Mouse (Mus musculus): ENCODE measurements around the gene Fgfr2. TPM values are rescaled to one million over a fixed set of nuclear protein-coding genes. Genes with fewer than 3 reads are reported as not detected.
"Not testable (repeated sequence)": the region's sequence is repeated elsewhere in the genome, so short reads cannot be mapped to it uniquely, and the experiment has no call there.

Gene Fgfr2
- polyA plus RNA-seq, 1 experiment: 3.0 TPM

GRCm38 (mm10) chr7:130535174-130535573, 2588.0 kb downstream of the Fgfr2 start:
- H3K27me3 ChIP-seq (ENCODE audit: control insufficient read depth, insufficient read depth, low read length): no peaks in the 10 kb centered on the region
- H3K36me3 ChIP-seq (ENCODE audit: control insufficient read depth, insufficient read depth, low read length): peaks cover 1% of the 10 kb centered on the region; the same call in 1 of the 2 replicates
- H3K27ac ChIP-seq (ENCODE audit: control insufficient read depth, insufficient read depth, low read depth, low read length): no peak overlapping the region
- TF ChIP-seq POLR2A (IDR thresholded peaks at IDR 0.05; ENCODE audit: control insufficient read depth, low read depth, low read length): no peak
- no peak for TF ChIP-seq CTCF (IDR thresholded peaks at IDR 0.05; ENCODE audit: control insufficient read depth, insufficient read depth, insufficient replicate concordance, low read depth, low read length)
- H3K4me1 ChIP-seq (ENCODE audit: control insufficient read depth, insufficient read depth, low read length): 0 out of 2 replicates have a peak, but pooled peaks cover 2% of the 10 kb centered on the region
- no peak overlapping the region for H3K4me3 ChIP-seq (ENCODE audit: control insufficient read depth, low read depth, low read length)

GRCm38 (mm10) chr7:130533316-130534260, 2589.6 kb downstream of the Fgfr2 start:
- Histone ChIP-seq H3K4me3 (ENCODE audit: control insufficient read depth, low read depth, low read length) (no peak overlapping the region), H3K27ac (ENCODE audit: control insufficient read depth, insufficient read depth, low read depth, low read length) (peak overlapping the region; percentile 18), H3K36me3 (ENCODE audit: control insufficient read depth, insufficient read depth, low read length) (peaks cover 1% of the 10 kb centered on the region; the same call in 1 of the 2 replicates), H3K27me3 (ENCODE audit: control insufficient read depth, insufficient read depth, low read length) (no peaks in the 10 kb centered on the region), H3K4me1 (ENCODE audit: control insufficient read depth, insufficient read depth, low read length) (0 out of 2 replicates have a peak, but pooled peaks cover 2% of the 10 kb centered on the region)
- TF ChIP-seq POLR2A (IDR thresholded peaks at IDR 0.05; ENCODE audit: control insufficient read depth, low read depth, low read length) (no peak), CTCF (IDR thresholded peaks at IDR 0.05; ENCODE audit: control insufficient read depth, insufficient read depth, insufficient replicate concordance, low read depth, low read length) (peak; percentile 85)

- H3K4me1 ChIP-seq (ENCODE audit: control insufficient read depth, insufficient read depth, low read length); H3K36me3 ChIP-seq (ENCODE audit: control insufficient read depth, insufficient read depth, low read length); H3K4me3 ChIP-seq (ENCODE audit: control insufficient read depth, low read depth, low read length); H3K27ac ChIP-seq (ENCODE audit: control insufficient read depth, insufficient read depth, low read depth, low read length); H3K27me3 ChIP-seq (ENCODE audit: control insufficient read depth, insufficient read depth, low read length): not testable (repeated sequence)
Observed at GRCm38 (mm10) chr7:130531138-130531537, 2592.0 kb downstream of the Fgfr2 start.

- H3K4me1 ChIP-seq (ENCODE audit: control insufficient read depth, insufficient read depth, low read length): no peaks in the 10 kb centered on the region
- H3K27ac ChIP-seq (ENCODE audit: control insufficient read depth, insufficient read depth, low read depth, low read length): peak overlapping the region; percentile 6; the same call in 1 of the 2 replicates
- H3K27me3 ChIP-seq (ENCODE audit: control insufficient read depth, insufficient read depth, low read length): no peaks in the 10 kb centered on the region
- no peak for TF ChIP-seq POLR2A (IDR thresholded peaks at IDR 0.05; ENCODE audit: control insufficient read depth, low read depth, low read length)
- no peak for TF ChIP-seq CTCF (IDR thresholded peaks at IDR 0.05; ENCODE audit: control insufficient read depth, insufficient read depth, insufficient replicate concordance, low read depth, low read length)
- H3K36me3 ChIP-seq (ENCODE audit: control insufficient read depth, insufficient read depth, low read length): no peaks in the 10 kb centered on the region; the same call in 1 of the 2 replicates
- peak overlapping the region; percentile 53 for H3K4me3 ChIP-seq (ENCODE audit: control insufficient read depth, low read depth, low read length)
Observed at GRCm38 (mm10) chr7:130527306-130527705, 2595.8 kb downstream of the Fgfr2 start.

- H3K4me1 ChIP-seq (ENCODE audit: control insufficient read depth, insufficient read depth, low read length): peaks cover 6% of the 10 kb centered on the region
- TF ChIP-seq CTCF (IDR thresholded peaks at IDR 0.05; ENCODE audit: control insufficient read depth, insufficient read depth, insufficient replicate concordance, low read depth, low read length): no peak
- no peak for TF ChIP-seq POLR2A (IDR thresholded peaks at IDR 0.05; ENCODE audit: control insufficient read depth, low read depth, low read length)
- no peak overlapping the region for H3K27ac ChIP-seq (ENCODE audit: control insufficient read depth, insufficient read depth, low read depth, low read length)
- H3K4me3 ChIP-seq (ENCODE audit: control insufficient read depth, low read depth, low read length): peak overlapping the region; percentile 48
- no peaks in the 10 kb centered on the region for H3K27me3 ChIP-seq (ENCODE audit: control insufficient read depth, insufficient read depth, low read length)
- H3K36me3 ChIP-seq (ENCODE audit: control insufficient read depth, insufficient read depth, low read length): no peaks in the 10 kb centered on the region; the same call in 1 of the 2 replicates
Observed at GRCm38 (mm10) chr7:130523451-130523850, 2599.7 kb downstream of the Fgfr2 start.

- TF ChIP-seq POLR2A (IDR thresholded peaks at IDR 0.05; ENCODE audit: control insufficient read depth, low read depth, low read length): no peak
- TF ChIP-seq CTCF (IDR thresholded peaks at IDR 0.05; ENCODE audit: control insufficient read depth, insufficient read depth, insufficient replicate concordance, low read depth, low read length): no peak
- peaks cover 6% of the 10 kb centered on the region for H3K4me1 ChIP-seq (ENCODE audit: control insufficient read depth, insufficient read depth, low read length)
- no peaks in the 10 kb centered on the region; the same call in 1 of the 2 replicates for H3K36me3 ChIP-seq (ENCODE audit: control insufficient read depth, insufficient read depth, low read length)
- H3K27ac ChIP-seq (ENCODE audit: control insufficient read depth, insufficient read depth, low read depth, low read length): peak overlapping the region; percentile 23; the same call in 1 of the 2 replicates
- H3K27me3 ChIP-seq (ENCODE audit: control insufficient read depth, insufficient read depth, low read length): no peaks in the 10 kb centered on the region
- peak overlapping the region; percentile 35; the same call in 1 of the 2 replicates for H3K4me3 ChIP-seq (ENCODE audit: control insufficient read depth, low read depth, low read length)
Observed at GRCm38 (mm10) chr7:130520812-130521422, 2602.2 kb downstream of the Fgfr2 start.

GRCm38 (mm10) chr7:130520049-130520425, 2603.1 kb downstream of the Fgfr2 start, which contains the start of gene Ate1:
TSS of gene Ate1 (minus strand) at chr7:130520369.
- H3K27me3 ChIP-seq (ENCODE audit: control insufficient read depth, insufficient read depth, low read length): no peaks in the 10 kb centered on the region
- peak within 1 kb of the TSS; percentile 93 for H3K4me3 ChIP-seq (ENCODE audit: control insufficient read depth, low read depth, low read length)
- H3K27ac ChIP-seq (ENCODE audit: control insufficient read depth, insufficient read depth, low read depth, low read length): peak within 1 kb of the TSS; percentile 98
- TF ChIP-seq CTCF (IDR thresholded peaks at IDR 0.05; ENCODE audit: control insufficient read depth, insufficient read depth, insufficient replicate concordance, low read depth, low read length): 0 out of 2 replicates have a peak, but pooled peaks have one; percentile 16
- no peak for TF ChIP-seq POLR2A (IDR thresholded peaks at IDR 0.05; ENCODE audit: control insufficient read depth, low read depth, low read length)
- no peaks in the 10 kb centered on the region for H3K36me3 ChIP-seq (ENCODE audit: control insufficient read depth, insufficient read depth, low read length)
- peaks cover 6% of the 10 kb centered on the region for H3K4me1 ChIP-seq (ENCODE audit: control insufficient read depth, insufficient read depth, low read length)
